Mouse (Mus musculus) limb, embryonic 14.5 days (tissue): Measurements from ENCODE around the gene Slco1a5. TPM values are rescaled to one million over a fixed set of nuclear protein-coding genes. Genes with fewer than 3 reads are reported as not detected.
"Not testable (repeated sequence)": the region's sequence is repeated elsewhere in the genome, so short reads cannot be mapped to it uniquely, and the experiment has no call there.

Experiments
- ATAC-seq: fragments of 200-750 bp; cut with Nextera tagmentation; 2 replicates; pipeline ENCODE4 v1.8.0; 2017; ENCODE audit warnings: low read depth, moderate number of reproducible peaks, moderate TSS enrichment; ENCODE audit not compliant: low FRiP score
- DNase-seq: peaks from one replicate; pipeline ENCODE4 v3.0.0-alpha.2; 2015; ENCODE audit warnings: low spot score
- H3K27ac ChIP-seq: fragments of 300-500 bp; sonication (generic); replicated peaks from 2 replicates; pipeline ENCODE4 v1.5.1; 2014; ENCODE audit warnings: low read depth, mild to moderate bottlenecking, low read length, moderate library complexity, mixed read lengths
- H3K27me3 ChIP-seq: fragments of 300-500 bp; sonication (generic); 2 replicates; pipeline ENCODE4 v1.6.1; 2014; ENCODE audit warnings: low read length, mixed read lengths; ENCODE audit not compliant: control insufficient read depth, insufficient read depth
- H3K36me3 ChIP-seq: fragments of 300-500 bp; sonication (generic); 2 replicates; pipeline ENCODE4 v1.6.1; 2014; ENCODE audit warnings: mild to moderate bottlenecking, low read length, moderate library complexity, mixed read lengths; ENCODE audit not compliant: control insufficient read depth, insufficient read depth
- H3K4me1 ChIP-seq: fragments of 300-500 bp; sonication (generic); 2 replicates; pipeline ENCODE4 v1.6.1; 2014; ENCODE audit warnings: antibody characterized with exemption, low read length, mixed read lengths; ENCODE audit not compliant: control insufficient read depth, insufficient read depth
- H3K4me2 ChIP-seq: fragments of 300-500 bp; sonication (generic); replicated peaks from 2 replicates; pipeline ENCODE4 v1.6.1; 2014; ENCODE audit warnings: low read depth, mild to moderate bottlenecking, low read length, moderate library complexity; ENCODE audit not compliant: severe bottlenecking
- H3K4me3 ChIP-seq: fragments of 300-500 bp; sonication (generic); replicated peaks from 2 replicates; pipeline ENCODE4 v1.5.1; 2014; ENCODE audit warnings: low read length
- H3K9ac ChIP-seq: fragments of 300-500 bp; sonication (generic); 2 replicates; pipeline ENCODE4 v1.6.1; 2014; ENCODE audit warnings: mild to moderate bottlenecking, low read depth, low read length, moderate library complexity; ENCODE audit not compliant: severe bottlenecking
- H3K9me3 ChIP-seq: fragments of 300-500 bp; sonication (generic); 2 replicates; pipeline ENCODE4 v1.6.1; 2016; ENCODE audit warnings: low read length; ENCODE audit not compliant: control insufficient read depth
- POLR2A ChIP-seq: fragments of 200-500 bp; IDR thresholded peaks from 2 replicates; pipeline ENCODE4 v1.8.0; 2012; ENCODE audit warnings: inconsistent platforms, mild to moderate bottlenecking, moderate library complexity, borderline replicate concordance; ENCODE audit not compliant: insufficient read depth, insufficient read length; ENCODE audit errors: extremely low read depth
- WGBS: fragments of 180-500 bp; shearing (Covaris S2); extraction: QIAGEN DNeasy Blood & Tissue Kit; methylation state at CpG from one replicate; pipeline ENCODE4 v1.1.7; 2014; 5-methylcytosine and 5-hydroxymethylcytosine counted together
- polyA plus RNA-seq, 2 experiments: library from polyadenylated mRNA; depleted of rRNA in 1 of 2; stranded (reverse) in 1 of 2; unstranded in 1 of 2; fragments of >200 nt; fragmentation: Nextera tagmentation in 1 of 2; extraction: Ambion mirVana in 1 of 2; gene quantifications; 2 replicates each; pipeline versions ENCODE4 v1.2.1 to v1.2.3; 2012 to 2014

Gene Slco1a5
- polyA plus RNA-seq, 2 experiments: 0.05 to 0.21 TPM

DNA sequence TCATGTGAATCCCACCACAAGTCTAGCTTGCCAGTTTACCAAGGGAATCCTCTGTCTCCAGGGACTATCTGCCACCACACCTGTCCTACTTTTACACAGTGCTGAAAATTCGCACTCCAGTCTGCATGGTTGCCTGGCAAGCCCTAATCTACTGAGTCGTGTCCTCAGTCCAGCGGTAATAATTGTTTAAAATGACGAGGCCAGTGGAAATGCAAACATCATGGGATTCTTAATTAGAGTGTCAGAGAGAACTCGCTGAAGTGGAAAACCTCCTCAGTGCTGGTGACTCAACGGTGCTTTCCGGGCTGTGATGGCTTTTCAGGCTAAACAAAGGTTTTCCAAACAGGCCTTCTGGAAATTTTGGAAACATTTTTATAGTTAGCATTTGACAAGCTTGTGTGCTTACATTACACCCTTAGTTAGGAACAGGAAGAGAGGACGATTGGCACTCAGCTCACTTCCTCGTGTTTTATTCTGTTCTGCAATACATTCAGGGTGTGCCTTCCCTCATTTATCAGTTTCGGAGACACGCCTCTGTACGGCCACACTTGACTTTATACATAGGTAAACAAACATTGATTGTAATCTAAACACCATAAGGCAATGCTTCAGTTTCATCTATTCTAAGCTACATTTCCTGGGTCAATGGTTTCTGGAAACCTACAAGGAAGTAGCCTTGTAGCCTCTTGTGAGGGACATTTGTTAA lies 33.2 kb downstream of the Slco1a5 start:
- H3K4me2 ChIP-seq: no peak overlapping the region
- no peaks in the 10 kb centered on the region for H3K4me1 ChIP-seq
- ATAC-seq (no peak), DNase-seq (no peak)
- WGBS: 85% methylated on average over 12 of the region's 12 CpGs
- H3K4me3 ChIP-seq: no peak overlapping the region
- no peaks in the 10 kb centered on the region for H3K9me3 ChIP-seq
- no peak for TF ChIP-seq POLR2A
- H3K27ac ChIP-seq: no peak overlapping the region
- no peak overlapping the region for H3K9ac ChIP-seq
- no peaks in the 10 kb centered on the region for H3K27me3 ChIP-seq
- H3K36me3 ChIP-seq: no peaks in the 10 kb centered on the region

DNA sequence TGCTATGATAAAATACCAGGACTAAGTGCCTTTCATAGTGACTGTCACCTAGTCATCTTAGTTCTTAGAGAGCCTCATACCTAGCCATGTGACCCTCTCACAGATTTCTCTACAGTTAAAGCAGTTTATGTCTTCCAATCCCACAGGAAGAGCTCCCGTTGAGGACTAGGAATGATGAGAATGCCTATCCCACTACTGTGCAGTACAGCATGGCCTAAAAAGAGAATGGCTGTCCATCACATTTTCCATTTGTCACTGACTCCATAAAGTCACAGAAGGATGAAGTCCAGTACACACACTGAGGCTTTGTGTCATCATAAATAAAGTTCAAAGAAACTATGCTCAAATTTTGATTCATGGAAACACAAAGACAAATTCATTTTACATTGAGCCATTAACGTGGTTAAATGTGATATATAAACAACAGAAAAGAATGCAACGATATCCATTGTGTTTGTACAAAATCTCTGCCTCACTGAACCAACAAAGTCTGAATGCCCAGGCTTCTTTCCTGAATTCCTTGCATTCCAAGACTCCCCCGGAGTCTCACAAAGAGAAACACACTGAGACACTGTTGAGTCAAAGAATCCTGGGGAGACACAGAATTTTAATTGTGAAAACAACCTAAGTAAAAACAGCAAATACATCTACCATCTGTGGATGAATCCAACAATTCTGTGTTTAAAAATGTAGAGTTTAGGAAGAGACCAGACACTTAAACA lies 46.9 kb downstream of the Slco1a5 start:
- ATAC-seq (no peak), DNase-seq (no peak)
- no peaks in the 10 kb centered on the region for H3K9me3 ChIP-seq
- no peak overlapping the region for H3K27ac ChIP-seq
- H3K9ac ChIP-seq: no peak overlapping the region
- H3K36me3 ChIP-seq: no peaks in the 10 kb centered on the region
- H3K27me3 ChIP-seq: no peaks in the 10 kb centered on the region
- H3K4me2 ChIP-seq: no peak overlapping the region
- no peaks in the 10 kb centered on the region for H3K4me1 ChIP-seq
- no peak for TF ChIP-seq POLR2A
- WGBS: 48% methylated on average over 4 of the region's 4 CpGs
- no peak overlapping the region for H3K4me3 ChIP-seq

DNA sequence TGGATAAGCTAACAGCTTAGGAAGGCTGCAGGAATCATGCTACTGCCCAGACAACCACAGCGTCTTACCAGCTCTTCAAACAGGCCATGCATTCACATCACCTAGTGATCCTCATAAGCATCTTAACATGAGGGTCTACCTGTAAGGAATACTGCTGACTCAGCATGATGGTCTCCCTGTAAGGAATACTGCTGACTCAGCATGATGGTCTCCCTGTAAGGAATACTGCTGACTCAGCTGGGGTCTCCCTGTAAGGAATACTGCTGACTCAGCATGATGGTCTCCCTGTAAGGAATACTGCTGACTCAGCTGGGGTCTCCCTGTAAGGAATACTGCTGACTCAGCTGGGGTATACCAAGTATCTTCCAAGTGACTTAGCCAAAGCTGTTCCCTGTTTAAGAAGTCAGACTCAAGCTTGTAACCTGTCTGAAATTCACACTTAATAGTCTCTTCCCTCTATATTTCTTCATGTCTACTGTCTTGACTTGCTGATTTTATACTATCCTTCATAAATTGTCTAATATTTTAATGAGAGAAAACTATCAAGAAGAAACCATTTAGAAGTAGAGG lies 72.0 kb downstream of the Slco1a5 start:
- not testable (repeated sequence) for ATAC-seq, H3K4me3 ChIP-seq, DNase-seq, H3K27ac ChIP-seq, H3K36me3 ChIP-seq, H3K9ac ChIP-seq, H3K9me3 ChIP-seq, H3K4me1 ChIP-seq, H3K4me2 ChIP-seq, H3K27me3 ChIP-seq
- WGBS: 83% methylated on average over 1 of the region's 1 CpGs

DNA sequence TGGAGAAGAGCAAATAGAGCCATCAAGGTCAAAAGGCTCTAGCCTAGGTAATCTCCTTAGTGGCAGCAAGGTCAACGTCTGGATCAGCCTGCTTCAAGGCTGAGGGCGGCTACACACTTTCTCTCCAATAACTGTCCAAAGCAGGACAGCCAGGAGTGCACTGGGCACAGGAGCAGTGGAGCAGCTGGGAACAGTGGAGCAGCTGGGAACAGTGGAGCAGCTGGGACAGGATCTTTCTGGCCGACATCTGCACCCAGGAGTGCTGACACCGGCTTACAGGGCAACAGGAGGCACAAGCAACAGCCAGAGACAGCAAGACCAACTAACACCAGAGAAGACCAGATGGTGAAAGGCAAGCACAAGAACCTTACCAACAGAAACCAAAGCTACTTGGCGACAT lies 77.7 kb downstream of the Slco1a5 start:
- Histone ChIP-seq H3K36me3 (no peaks in the 10 kb centered on the region), H3K4me1 (no peaks in the 10 kb centered on the region), H3K4me3 (no peak overlapping the region), H3K9me3 (no peaks in the 10 kb centered on the region), H3K4me2 (no peak overlapping the region), H3K27ac (no peak overlapping the region), H3K27me3 (no peaks in the 10 kb centered on the region), H3K9ac (no peak overlapping the region)
- no peak for DNase-seq
- WGBS: 81% methylated on average over 5 of the region's 5 CpGs
- TF ChIP-seq POLR2A: no peak
- ATAC-seq: no peak

DNA sequence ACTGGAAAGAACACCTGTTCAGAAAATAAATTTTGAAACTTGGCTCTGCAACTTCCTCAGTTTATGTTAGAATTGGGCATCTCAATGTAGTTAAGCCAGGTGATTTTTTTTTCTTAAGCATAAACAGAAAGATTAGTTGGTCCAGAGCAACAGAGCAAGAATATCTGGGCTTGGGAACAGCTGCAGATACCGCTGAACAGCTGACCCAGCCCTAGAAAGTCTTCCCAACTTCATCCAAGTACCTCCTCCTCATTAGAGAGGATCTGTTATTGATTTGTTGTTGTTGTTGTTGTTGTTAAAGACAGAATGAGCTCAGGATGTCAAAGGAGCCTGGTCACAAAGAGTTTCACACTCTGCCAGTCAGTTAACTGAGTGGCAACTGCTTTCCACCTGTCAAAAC lies 83.3 kb downstream of the Slco1a5 start:
- Histone ChIP-seq H3K4me1 (no peaks in the 10 kb centered on the region), H3K9me3 (no peaks in the 10 kb centered on the region), H3K4me2 (no peak overlapping the region), H3K4me3 (no peak overlapping the region), H3K36me3 (no peaks in the 10 kb centered on the region), H3K27ac (no peak overlapping the region), H3K9ac (no peak overlapping the region), H3K27me3 (no peaks in the 10 kb centered on the region)
- DNase-seq (no peak), ATAC-seq (no peak)
- no peak for TF ChIP-seq POLR2A
- WGBS: 78% methylated on average over 1 of the region's 1 CpGs
